Mouse (Mus musculus) heart, adult 2 months (tissue): ENCODE measurements around the gene Stox1. TPM values are rescaled to one million over a fixed set of nuclear protein-coding genes. Genes with fewer than 3 reads are reported as not detected.

ENCODE experiments used
- DNase-seq, 2 experiments: peaks; one replicate each; pipeline ENCODE4 v3.0.0; 2021
- H3K27ac ChIP-seq: fragments of 200-600 bp; 2 replicates; pipeline ENCODE4 v1.8.1; 2022
- H3K27me3 ChIP-seq: fragments of 200-500 bp; 2 replicates; pipeline ENCODE4 v1.6.1; 2012; ENCODE audit warnings: mild to moderate bottlenecking, low read length, inconsistent platforms, mixed read lengths; ENCODE audit not compliant: control insufficient read depth, insufficient read depth
- H3K36me3 ChIP-seq: fragments of 200-500 bp; 2 replicates; pipeline ENCODE4 v1.6.1; 2012; ENCODE audit warnings: low read length, inconsistent platforms; ENCODE audit not compliant: control insufficient read depth, insufficient read depth
- H3K4me1 ChIP-seq: fragments of 200-500 bp; 2 replicates; pipeline ENCODE4 v1.6.1; 2011; ENCODE audit warnings: low read length; ENCODE audit not compliant: control insufficient read depth, insufficient read depth
- H3K4me3 ChIP-seq: fragments of 200-600 bp; 2 replicates; pipeline ENCODE4 v1.8.1; 2022
- H3K79me2 ChIP-seq: fragments of 200-500 bp; replicated peaks from 2 replicates; pipeline ENCODE4 v1.6.1; 2012; ENCODE audit warnings: mild to moderate bottlenecking, inconsistent platforms, low read length, moderate library complexity, mixed read lengths; ENCODE audit not compliant: control insufficient read depth, insufficient read depth
- H3K9ac ChIP-seq: fragments of 200-500 bp; 2 replicates; pipeline ENCODE4 v1.6.1; 2012; ENCODE audit warnings: low read depth, mild to moderate bottlenecking, control low read depth, inconsistent platforms, low read length, mixed read lengths
- CTCF ChIP-seq: fragments of 200-600 bp; IDR thresholded peaks from 2 replicates; pipeline ENCODE4 v1.8.1; 2022; ENCODE audit warnings: antibody characterized with exemption, mild to moderate bottlenecking, moderate library complexity
- EP300 ChIP-seq: fragments of 200-500 bp; IDR thresholded peaks from 2 replicates; pipeline ENCODE4 v1.6.1; 2011; ENCODE audit warnings: low read depth, low read length, control low read depth; ENCODE audit not compliant: insufficient read depth
- POLR2A ChIP-seq: fragments of 200-500 bp; IDR thresholded peaks from 2 replicates; pipeline ENCODE4 v1.6.1; 2011; ENCODE audit warnings: mild to moderate bottlenecking, low read depth, low read length, control low read depth; ENCODE audit not compliant: insufficient read depth
- WGBS: fragments of 180-500 bp; shearing (Covaris S2); methylation state at CpG from one replicate; pipeline ENCODE4 v1.1.7; 2018; 5-methylcytosine and 5-hydroxymethylcytosine counted together
- intact Hi-C: fragments of 180-260 bp; cut with DNase I; formaldehyde crosslinking; loops from one replicate; pipeline ENCODE4 v1.15.1; 2025
- microRNA-seq, 2 experiments: library from miRNA; unstranded; fragments of <30 nt; microRNA quantifications; one replicate each; pipeline ENCODE4 v1.2.0; 2021
- polyA plus RNA-seq: library from polyadenylated mRNA; depleted of rRNA; stranded (reverse); fragments of >200 nt; gene quantifications from 2 replicates; pipeline ENCODE4 v1.2.3, GENCODE M21; 2012; rRNA removed
- total RNA-seq, 2 experiments: library from RNA; stranded (reverse); gene quantifications; 2 replicates each; pipeline ENCODE4 v1.2.3; 2021

The Stox1 gene
- total and polyA plus RNA-seq, 3 experiments, result 0.43 to 1.0 (median 0.75) TPM

- H3K27ac ChIP-seq, result peak overlapping the region; percentile 89
- 69% methylated on average over 10 of the region's 10 CpGs for WGBS
- intact Hi-C loops, result no loop called here
- H3K36me3 ChIP-seq, result no peaks in the 10 kb centered on the region
- no peak overlapping the region for H3K9ac ChIP-seq
- peaks cover 11% of the 10 kb centered on the region for H3K4me1 ChIP-seq
- no peaks in the 10 kb centered on the region for H3K27me3 ChIP-seq
- no peak overlapping the region; the same call in 1 of the 2 replicates for H3K4me3 ChIP-seq
- no peaks in the 10 kb centered on the region for H3K79me2 ChIP-seq
- DNase-seq, result peak; percentile 11 to 38
- no peak for TF ChIP-seq EP300
These were observed 61.8 kb downstream of the Stox1 start for GRCm38 (mm10) chr10:62664171-62664570.

- Histone ChIP-seq H3K4me3 (no peak overlapping the region), H3K27me3 (no peaks in the 10 kb centered on the region), H3K27ac (no peak overlapping the region), H3K9ac (no peak overlapping the region), H3K4me1 (peaks cover 4% of the 10 kb centered on the region), H3K36me3 (no peaks in the 10 kb centered on the region), H3K79me2 (no peaks in the 10 kb centered on the region)
- no peak for DNase-seq
- TF ChIP-seq CTCF (no peak), EP300 (no peak), POLR2A (no peak)
- intact Hi-C loops, result no loop called here
- 44% methylated on average over 7 of the region's 7 CpGs for WGBS
These were observed 69.2 kb downstream of the Stox1 start for GRCm38 (mm10) chr10:62656711-62657110.

- Histone ChIP-seq H3K36me3 (peaks cover 13% of the 10 kb centered on the region), H3K27me3 (no peaks in the 10 kb centered on the region), H3K79me2 (peaks cover 3% of the 10 kb centered on the region; the same call in 1 of the 2 replicates), H3K4me3 (peak overlapping the region; percentile 77), H3K27ac (peak overlapping the region; percentile 92), H3K9ac (peak overlapping the region; percentile 61; the same call in 1 of the 2 replicates), H3K4me1 (peaks cover 9% of the 10 kb centered on the region)
- TF ChIP-seq POLR2A, result no peak
- no peak for TF ChIP-seq CTCF
- no peak for TF ChIP-seq EP300
- intact Hi-C loops, result loop anchor here (1.0 to 5.0 kb wide), 5 partner anchors 13 to 165 kb away; partner anchors contain the start of genes Ddx21 and Vps26a
- WGBS, result 30% methylated on average over 3 of the region's 3 CpGs
- DNase-seq, result no peak
These were observed 74.0 kb downstream of the Stox1 start for GRCm38 (mm10) chr10:62651961-62652360.

- under 1% methylated on average over 86 of the region's 89 CpGs for WGBS
- peak; percentile 75 for TF ChIP-seq POLR2A
- peak; percentile 77; the same call in 1 of the 2 replicates for TF ChIP-seq EP300
- TF ChIP-seq CTCF, result no peak
These were observed 74.8 kb downstream of the Stox1 start, which contains the start of gene Ddx50 for GRCm38 (mm10) chr10:62650881-62651810. Gene Ddx50 (minus strand): TSS chr10:62651218.

GRCm38 (mm10) chr10:62650358-62650782 is 75.6 kb downstream of the Stox1 start:
- Histone ChIP-seq H3K9ac (peak overlapping the region; percentile 91), H3K36me3 (peaks cover 22% of the 10 kb centered on the region), H3K79me2 (peaks cover 8% of the 10 kb centered on the region; the same call in 1 of the 2 replicates), H3K27me3 (no peaks in the 10 kb centered on the region), H3K4me1 (peaks cover 7% of the 10 kb centered on the region), H3K4me3 (peak overlapping the region; percentile 77), H3K27ac (peak overlapping the region; percentile 92)
- intact Hi-C loops, result loop anchor here (2.0 to 5.0 kb wide), 4 partner anchors 32 to 163 kb away; partner anchors contain the start of genes Ddx21 and Vps26a
- no peak for DNase-seq
- WGBS, result under 1% methylated on average over 17 of the region's 17 CpGs
- TF ChIP-seq EP300 (no peak), POLR2A (no peak), CTCF (no peak)

More at GRCm38 (mm10) chr10:62650881-62651810, 74.8 kb downstream of the Stox1 start, which contains the start of gene Ddx50:
- H3K4me3 ChIP-seq, result peak within 1 kb of the TSS; percentile 77
- H3K27ac ChIP-seq, result peak within 1 kb of the TSS; percentile 92
- H3K79me2 ChIP-seq, result peaks cover 6% of the 10 kb centered on the region; the same call in 1 of the 2 replicates
- H3K4me1 ChIP-seq, result peaks cover 7% of the 10 kb centered on the region
- intact Hi-C loops, result loop anchor here (1.0 to 5.0 kb wide), 5 partner anchors 14 to 164 kb away; partner anchors contain the start of genes Ddx21 and Vps26a
- peaks cover 18% of the 10 kb centered on the region for H3K36me3 ChIP-seq
- no peaks in the 10 kb centered on the region for H3K27me3 ChIP-seq
- H3K9ac ChIP-seq, result peak within 1 kb of the TSS; percentile 91
- DNase-seq, result peak; percentile 97 to 99

Small RNAs within 50 kb of the gene (microRNA-seq; reads per million reads assigned to microRNA genes)
- gene Mir7215, result 0 reads per million in 2 experiments

Other genes starting within 250 kb of the Stox1 start
- 10 to 100 TPM; 45.6 to 46.8 TPM for gene Vps26a, start 239.3 kb downstream of the Stox1 start, total RNA-seq
- gene Vps26a, start 239.3 kb downstream of the Stox1 start, polyA plus RNA-seq, result 21.2 and 36.0 TPM in 2 replicates
- gene Srgn, start 198.7 kb downstream of the Stox1 start, total RNA-seq, result 10 to 100 TPM; 49.3 to 51.8 TPM
- gene Srgn, start 198.7 kb downstream of the Stox1 start, polyA plus RNA-seq, result 23.8 and 39.0 TPM in 2 replicates
- gene Kif1bp, start 147.7 kb downstream of the Stox1 start, total RNA-seq, result 10 to 100 TPM; 43.3 to 47.3 TPM
- 23.0 and 35.6 TPM in 2 replicates for gene Kif1bp, start 147.7 kb downstream of the Stox1 start, polyA plus RNA-seq
- 10 to 100 TPM; 30.2 to 30.3 TPM for gene Ddx21, start 123.8 kb downstream of the Stox1 start, total RNA-seq
- gene Ddx21, start 123.8 kb downstream of the Stox1 start, polyA plus RNA-seq, result 7.0 and 15.5 TPM in 2 replicates
- gene Ddx50, start 74.9 kb downstream of the Stox1 start, total RNA-seq, result 10 to 100 TPM; 48.0 to 48.1 TPM
- 10.8 and 16.4 TPM in 2 replicates for gene Ddx50, start 74.9 kb downstream of the Stox1 start, polyA plus RNA-seq
- 10 to 100 TPM; 39.6 to 52.7 TPM for gene Ccar1, start 66.2 kb upstream of the Stox1 start, total RNA-seq
- 34.3 and 56.1 TPM in 2 replicates for gene Ccar1, start 66.2 kb upstream of the Stox1 start, polyA plus RNA-seq
- 1 to 10 TPM; 5.3 to 6.6 TPM for gene Tet1, start 182.9 kb upstream of the Stox1 start, total RNA-seq
- gene Tet1, start 182.9 kb upstream of the Stox1 start, polyA plus RNA-seq, result 2.3 and 3.9 TPM in 2 replicates
- 10 to 100 TPM; 20.4 to 27.1 TPM for gene Slc25a16, start 194.5 kb upstream of the Stox1 start, total RNA-seq
- gene Slc25a16, start 194.5 kb upstream of the Stox1 start, polyA plus RNA-seq, result 21.7 and 35.8 TPM in 2 replicates
- under 1 TPM; 0.29 to 0.68 TPM for gene Dna2, start 220.9 kb upstream of the Stox1 start, total RNA-seq
- 0.84 and 1.8 TPM in 2 replicates for gene Dna2, start 220.9 kb upstream of the Stox1 start, polyA plus RNA-seq